Mouse (Mus musculus): ENCODE results near the gene Adap1.

DNA sequence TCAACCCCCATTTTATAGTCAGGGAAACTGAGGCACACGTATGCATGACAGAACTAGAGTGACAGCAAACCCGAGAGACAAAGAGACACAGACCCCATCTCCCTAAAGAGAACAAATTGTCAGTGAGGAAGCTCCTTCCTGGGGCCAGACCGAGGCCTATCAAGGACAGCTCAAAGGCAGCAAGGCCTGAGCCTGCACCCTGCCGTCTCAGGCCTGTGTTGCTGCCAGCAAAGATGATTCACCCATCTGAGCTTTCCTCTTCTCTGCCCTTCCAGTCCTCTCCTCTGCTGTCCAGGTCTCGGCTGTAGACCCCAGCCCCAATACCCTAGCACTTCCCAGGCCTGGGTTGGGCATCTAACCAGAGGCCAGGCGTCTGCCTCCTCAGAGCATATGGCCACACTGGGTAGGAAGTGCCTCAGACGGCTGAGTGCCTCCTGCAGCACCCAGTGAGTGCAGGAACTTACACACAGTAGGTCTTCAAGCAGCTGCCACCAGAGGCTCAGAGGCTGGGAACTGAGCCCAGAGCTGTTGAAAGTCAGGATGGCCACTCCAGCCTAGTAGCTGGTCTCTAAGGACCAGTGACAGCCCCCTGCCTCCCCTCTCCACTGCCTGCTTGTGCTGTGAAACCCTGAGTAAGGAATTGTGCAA lies 1.7 kb upstream of the Adap1 start:
- TF ChIP-seq POLR2A (IDR thresholded peaks at IDR 0.05; ENCODE audit: control insufficient read depth, low read depth, low read length) (no peak), CTCF (IDR thresholded peaks at IDR 0.05; ENCODE audit: control insufficient read depth, insufficient read depth, insufficient replicate concordance, low read depth, low read length) (no peak)
